Mouse (Mus musculus): Measurements from ENCODE around the gene Rtl6.

- TF ChIP-seq GATA1 (IDR thresholded peaks at IDR 0.05; ENCODE audit: low read length) (no peak), TAL1 (IDR thresholded peaks at IDR 0.05; ENCODE audit: low read length) (no peak)
These were observed 18.5 kb downstream of the Rtl6 start for GRCm38 (mm10) chr15:84538974-84539588.
